Mouse (Mus musculus) embryonic facial prominence, embryonic 11.5 days (tissue): Measurements from ENCODE around the gene Pigp. TPM values are rescaled to one million over a fixed set of nuclear protein-coding genes. Genes with fewer than 3 reads are reported as not detected.
"Not testable (repeated sequence)": the region's sequence is repeated elsewhere in the genome, so short reads cannot be mapped to it uniquely, and the experiment has no call there.

Experiments
- ATAC-seq: fragments of 200-750 bp; cut with Nextera tagmentation; replicated peaks from 2 replicates; pipeline ENCODE4 v1.8.0; 2017; ENCODE audit warnings: low read depth; ENCODE audit not compliant: insufficient number of reproducible peaks, low FRiP score, low TSS enrichment
- DNase-seq: peaks from one replicate; pipeline ENCODE4 v3.0.0-alpha.2; 2015; ENCODE audit warnings: low spot score
- H3K27ac ChIP-seq: fragments of 300-500 bp; sonication (generic); replicated peaks from 2 replicates; pipeline ENCODE4 v1.5.1; 2014; ENCODE audit warnings: mild to moderate bottlenecking, low read depth, low read length, control low read depth
- H3K27me3 ChIP-seq: fragments of 300-500 bp; sonication (generic); 2 replicates; pipeline ENCODE4 v1.6.1; 2014; ENCODE audit warnings: mild to moderate bottlenecking, low read length, moderate library complexity, mixed read lengths; ENCODE audit not compliant: control insufficient read depth, insufficient read depth
- H3K36me3 ChIP-seq: fragments of 300-500 bp; sonication (generic); replicated peaks from 2 replicates; pipeline ENCODE4 v1.6.1; 2014; ENCODE audit warnings: low read depth, mild to moderate bottlenecking, low read length, moderate library complexity, mixed read lengths; ENCODE audit not compliant: control insufficient read depth, insufficient read depth
- H3K4me1 ChIP-seq: fragments of 300-500 bp; sonication (generic); 2 replicates; pipeline ENCODE4 v1.6.1; 2014; ENCODE audit warnings: low read length, mixed read lengths; ENCODE audit not compliant: control insufficient read depth, insufficient read depth
- H3K4me2 ChIP-seq: fragments of 300-500 bp; sonication (generic); 2 replicates; pipeline ENCODE4 v1.6.1; 2014; ENCODE audit warnings: low read depth, mild to moderate bottlenecking, control low read depth, low read length, moderate library complexity
- H3K4me3 ChIP-seq: fragments of 300-500 bp; sonication (generic); 2 replicates; pipeline ENCODE4 v1.5.1; 2014; ENCODE audit warnings: low read depth, low read length, control low read depth
- H3K9ac ChIP-seq: fragments of 300-500 bp; sonication (generic); replicated peaks from 2 replicates; pipeline ENCODE4 v1.6.1; 2014; ENCODE audit warnings: mild to moderate bottlenecking, control low read depth, low read length
- H3K9me3 ChIP-seq: fragments of 300-500 bp; sonication (generic); replicated peaks from 2 replicates; pipeline ENCODE4 v1.6.1; 2016; ENCODE audit warnings: mild to moderate bottlenecking, low read length, inconsistent platforms, mixed read lengths; ENCODE audit not compliant: control insufficient read depth
- WGBS: fragments of 180-500 bp; shearing (Covaris S2); extraction: QIAGEN DNeasy Blood & Tissue Kit; methylation state at CpG from one replicate; pipeline ENCODE4 v1.1.7; 2014; 5-methylcytosine and 5-hydroxymethylcytosine counted together
- polyA plus RNA-seq: library from polyadenylated mRNA; unstranded; fragments of >200 nt; fragmentation: Nextera tagmentation; extraction: Ambion mirVana; gene quantifications from 2 replicates; pipeline ENCODE4 v1.2.1, GENCODE M21; 2014

Gene Pigp
- polyA plus RNA-seq, 1 experiment from 2014 or later: 79.1 TPM

DNA sequence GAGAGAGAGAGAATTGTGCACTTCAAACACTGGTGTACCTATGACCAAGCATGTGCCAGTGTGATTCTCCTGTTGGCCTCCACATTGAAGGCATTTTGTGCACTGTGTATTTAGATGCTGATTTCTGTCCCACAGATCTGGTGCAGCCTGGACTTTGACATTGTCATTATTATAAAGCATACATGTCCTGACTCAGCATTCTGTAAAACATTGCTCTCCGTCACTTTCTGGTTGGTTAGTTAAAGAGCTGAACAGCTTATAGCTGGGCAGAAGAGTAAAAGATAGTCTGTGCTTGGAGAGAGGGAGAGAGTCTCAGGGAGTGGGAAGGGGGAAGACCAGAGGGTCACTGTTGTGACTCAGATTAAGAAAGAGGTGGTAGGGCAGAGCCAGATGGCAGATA, 25.9 kb downstream of the Pigp start:
- DNase-seq (no peak), ATAC-seq (no peak)
- H3K4me1 ChIP-seq: no peaks in the 10 kb centered on the region; the same call in 1 of the 2 replicates
- no peaks in the 10 kb centered on the region for H3K36me3 ChIP-seq
- no peak overlapping the region for H3K9ac ChIP-seq
- H3K4me2 ChIP-seq: no peak overlapping the region
- H3K27ac ChIP-seq: no peak overlapping the region
- 87% methylated on average over 1 of the region's 1 CpGs for WGBS
- H3K9me3 ChIP-seq: no peaks in the 10 kb centered on the region
- H3K27me3 ChIP-seq: no peaks in the 10 kb centered on the region
- H3K4me3 ChIP-seq: no peak overlapping the region

GRCm38 (mm10) chr16:94339164-94340160, 32.2 kb downstream of the Pigp start:
- H3K4me1 ChIP-seq, H3K27ac ChIP-seq, H3K36me3 ChIP-seq, ATAC-seq, H3K4me3 ChIP-seq, H3K27me3 ChIP-seq, H3K4me2 ChIP-seq, DNase-seq, H3K9me3 ChIP-seq, H3K9ac ChIP-seq: not testable (repeated sequence)
- 92% methylated on average over 18 of the region's 22 CpGs for WGBS

GRCm38 (mm10) chr16:94335656-94336055, 36.0 kb downstream of the Pigp start:
- no peaks in the 10 kb centered on the region for H3K36me3 ChIP-seq
- ATAC-seq: no peak
- no peak for DNase-seq
- H3K27me3 ChIP-seq: no peaks in the 10 kb centered on the region
- WGBS: 33% methylated on average over 5 of the region's 5 CpGs
- H3K4me3 ChIP-seq: no peak overlapping the region
- H3K4me1 ChIP-seq: no peaks in the 10 kb centered on the region
- no peak overlapping the region for H3K9ac ChIP-seq
- no peak overlapping the region for H3K27ac ChIP-seq
- no peaks in the 10 kb centered on the region for H3K9me3 ChIP-seq
- no peak overlapping the region for H3K4me2 ChIP-seq

DNA sequence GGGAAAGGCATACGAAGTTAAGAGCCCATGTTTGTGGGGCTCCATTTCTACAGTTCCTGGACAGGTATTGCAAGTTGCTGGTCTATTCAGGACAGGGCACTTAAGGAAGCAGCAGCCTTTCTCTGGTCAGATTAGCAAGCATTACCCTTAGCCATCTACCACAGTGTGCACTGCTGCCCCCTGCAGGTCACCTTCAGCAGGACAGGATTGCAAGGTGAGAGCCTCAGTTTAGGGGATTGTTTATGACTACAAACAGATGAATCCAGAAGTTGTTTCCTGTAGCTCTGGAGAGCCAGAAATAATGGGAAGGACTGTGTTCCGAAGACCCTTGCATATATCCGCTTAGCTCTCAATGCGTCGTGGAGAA, 39.8 kb downstream of the Pigp start:
- peaks cover 16% of the 10 kb centered on the region for H3K27me3 ChIP-seq
- 49% methylated on average over 5 of the region's 5 CpGs for WGBS
- H3K27ac ChIP-seq: no peak overlapping the region
- no peaks in the 10 kb centered on the region for H3K9me3 ChIP-seq
- ATAC-seq (no peak), DNase-seq (peak; percentile 61)
- no peak overlapping the region for H3K9ac ChIP-seq
- no peak overlapping the region for H3K4me3 ChIP-seq
- no peaks in the 10 kb centered on the region; the same call in 1 of the 2 replicates for H3K4me1 ChIP-seq
- H3K36me3 ChIP-seq: no peaks in the 10 kb centered on the region
- no peak overlapping the region for H3K4me2 ChIP-seq

- ATAC-seq (no peak), DNase-seq (no peak)
- 80% methylated on average over 9 of the region's 9 CpGs for WGBS
- Histone ChIP-seq H3K4me3 (no peak overlapping the region), H3K27ac (no peak overlapping the region), H3K27me3 (peaks cover 16% of the 10 kb centered on the region), H3K4me1 (no peaks in the 10 kb centered on the region; the same call in 1 of the 2 replicates), H3K9me3 (no peaks in the 10 kb centered on the region), H3K4me2 (no peak overlapping the region), H3K9ac (no peak overlapping the region), H3K36me3 (no peaks in the 10 kb centered on the region)
Measured at GRCm38 (mm10) chr16:94331233-94331885, 40.3 kb downstream of the Pigp start.

- no peak overlapping the region for H3K27ac ChIP-seq
- ATAC-seq: no peak
- no peaks in the 10 kb centered on the region; the same call in 1 of the 2 replicates for H3K4me1 ChIP-seq
- no peak for DNase-seq
- H3K4me2 ChIP-seq: no peak overlapping the region
- WGBS: 51% methylated on average over 5 of the region's 5 CpGs
- H3K9me3 ChIP-seq: no peaks in the 10 kb centered on the region
- no peaks in the 10 kb centered on the region for H3K36me3 ChIP-seq
- no peak overlapping the region for H3K9ac ChIP-seq
- H3K27me3 ChIP-seq: peaks cover 16% of the 10 kb centered on the region
- H3K4me3 ChIP-seq: no peak overlapping the region
Measured at GRCm38 (mm10) chr16:94330429-94330828, 41.2 kb downstream of the Pigp start.

- 0 out of 2 replicates have a peak, but pooled peaks have one; percentile 17 for ATAC-seq
- no peak for DNase-seq
- no peaks in the 10 kb centered on the region for H3K36me3 ChIP-seq
- no peak overlapping the region for H3K27ac ChIP-seq
- H3K4me1 ChIP-seq: no peaks in the 10 kb centered on the region; the same call in 1 of the 2 replicates
- H3K9ac ChIP-seq: no peak overlapping the region
- H3K27me3 ChIP-seq: peaks cover 16% of the 10 kb centered on the region
- H3K9me3 ChIP-seq: no peaks in the 10 kb centered on the region
- H3K4me2 ChIP-seq: peak overlapping the region; percentile 85
- H3K4me3 ChIP-seq: peak overlapping the region; percentile 49
- WGBS: 5% methylated on average over 25 of the region's 25 CpGs
Measured at GRCm38 (mm10) chr16:94328881-94329867, 42.5 kb downstream of the Pigp start.
